Mouse (Mus musculus): ENCODE measurements around the gene Gm9573. TPM values are rescaled to one million over a fixed set of nuclear protein-coding genes. Genes with fewer than 3 reads are reported as not detected.

Gm9573 gene
- polyA plus RNA-seq, 1 experiment = not detected

DNA sequence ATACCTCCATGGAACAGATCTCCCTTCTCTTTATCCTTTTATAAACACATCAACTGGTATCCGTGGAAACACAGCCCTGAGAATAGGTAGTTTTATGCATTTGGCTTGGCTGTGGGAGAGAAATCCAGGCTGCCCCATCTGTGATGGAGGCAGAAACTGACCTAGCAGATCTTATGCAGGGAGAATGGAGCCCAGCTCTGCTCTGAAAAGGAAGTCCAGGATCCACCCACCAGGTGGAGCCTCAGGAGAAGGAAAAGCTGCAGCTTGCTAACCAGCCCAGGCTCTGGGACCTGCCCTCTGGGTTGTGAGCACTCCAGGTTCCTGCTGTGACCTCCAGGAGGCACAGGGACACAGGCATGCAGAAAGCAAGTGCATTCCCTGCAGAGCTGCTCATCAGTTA is 7.6 kb upstream of the Gm9573 start:
- TF ChIP-seq POLR2A (IDR thresholded peaks at IDR 0.05; ENCODE audit: borderline replicate concordance, control insufficient read depth, low read depth, low read length) (no peak), CTCF (IDR thresholded peaks at IDR 0.05; ENCODE audit: control insufficient read depth, insufficient read depth, low read length) (no peak)
- H3K4me1 ChIP-seq (ENCODE audit: control insufficient read depth, insufficient read depth, low read length) = 0 out of 2 replicates have a peak, but pooled peaks cover 1% of the 10 kb centered on the region
- H3K27ac ChIP-seq (ENCODE audit: control insufficient read depth, insufficient read depth, low read depth, low read length, poor library complexity) = no peak overlapping the region
- no peak overlapping the region for H3K4me3 ChIP-seq (replicated peaks; ENCODE audit: control insufficient read depth, low read depth, low read length)
- whole genome bisulfite sequencing = 22% methylated on average over 1 of the region's 1 CpGs

DNA sequence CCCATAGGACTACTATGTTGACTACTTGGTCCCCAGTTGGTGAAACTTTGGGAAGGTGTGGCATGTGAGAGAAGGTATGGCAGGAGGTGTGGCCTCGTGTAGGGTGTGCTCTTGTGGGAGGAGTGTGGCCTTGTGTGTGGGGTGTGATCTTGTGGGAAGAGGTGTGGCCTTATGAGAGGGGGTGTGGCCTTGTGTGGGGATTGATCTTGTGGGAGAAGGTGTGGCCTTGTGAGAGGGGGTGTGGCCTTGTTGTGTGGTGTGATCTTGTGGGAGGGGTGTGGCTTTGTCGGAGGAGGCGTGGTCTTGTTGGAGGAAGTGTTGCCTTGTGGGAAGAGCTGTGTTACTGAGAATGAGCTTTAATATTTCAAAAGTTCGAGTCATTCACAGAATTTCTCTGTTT is 9.3 kb downstream of the Gm9573 start:
- Histone ChIP-seq H3K27ac (ENCODE audit: control insufficient read depth, insufficient read depth, low read depth, low read length, poor library complexity) (no peak overlapping the region), H3K4me1 (ENCODE audit: control insufficient read depth, insufficient read depth, low read length) (no peaks in the 10 kb centered on the region), H3K4me3 (replicated peaks; ENCODE audit: control insufficient read depth, low read depth, low read length) (no peak overlapping the region)
- 70% methylated on average over 4 of the region's 4 CpGs for WGBS
- TF ChIP-seq CTCF (IDR thresholded peaks at IDR 0.05; ENCODE audit: control insufficient read depth, insufficient read depth, low read length) = no peak
- no peak for TF ChIP-seq POLR2A (IDR thresholded peaks at IDR 0.05; ENCODE audit: borderline replicate concordance, control insufficient read depth, low read depth, low read length)

DNA sequence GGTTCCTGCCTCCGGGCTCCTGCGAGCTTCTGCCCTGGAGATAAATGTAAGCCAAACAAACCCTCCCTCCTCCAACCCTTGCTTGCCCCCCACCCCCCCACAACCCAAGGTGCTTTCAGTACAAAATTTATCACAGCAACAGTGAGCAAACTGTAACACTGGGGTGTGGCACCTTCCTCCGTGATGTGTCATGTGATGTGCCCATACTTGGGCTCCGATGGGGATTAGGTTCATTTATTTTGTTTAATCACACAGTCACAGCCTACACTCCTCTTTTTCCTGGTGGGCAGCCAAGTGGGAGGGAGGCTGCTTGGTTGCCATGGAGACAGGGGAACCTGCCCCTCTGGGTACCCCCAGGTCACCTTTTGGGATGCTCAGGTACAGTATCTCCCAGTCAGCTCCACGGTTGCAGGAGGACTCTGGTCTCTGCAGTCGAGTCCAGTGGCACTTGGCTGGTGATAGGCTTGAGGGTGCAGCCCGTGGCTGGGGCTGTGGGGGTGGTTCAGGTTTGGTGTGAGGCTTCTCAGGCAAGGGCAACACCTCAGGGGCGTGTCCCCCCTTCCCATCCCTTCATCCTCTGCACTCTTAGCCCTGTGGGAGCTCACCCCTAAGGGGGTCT is 24.6 kb downstream of the Gm9573 start:
- Histone ChIP-seq H3K27ac (ENCODE audit: control insufficient read depth, insufficient read depth, low read depth, low read length, poor library complexity) (no peak overlapping the region), H3K4me3 (replicated peaks; ENCODE audit: control insufficient read depth, low read depth, low read length) (no peak overlapping the region), H3K4me1 (ENCODE audit: control insufficient read depth, insufficient read depth, low read length) (no peaks in the 10 kb centered on the region)
- WGBS = 53% methylated on average over 8 of the region's 8 CpGs
- TF ChIP-seq POLR2A (IDR thresholded peaks at IDR 0.05; ENCODE audit: borderline replicate concordance, control insufficient read depth, low read depth, low read length) (no peak), CTCF (IDR thresholded peaks at IDR 0.05; ENCODE audit: control insufficient read depth, insufficient read depth, low read length) (no peak)

DNA sequence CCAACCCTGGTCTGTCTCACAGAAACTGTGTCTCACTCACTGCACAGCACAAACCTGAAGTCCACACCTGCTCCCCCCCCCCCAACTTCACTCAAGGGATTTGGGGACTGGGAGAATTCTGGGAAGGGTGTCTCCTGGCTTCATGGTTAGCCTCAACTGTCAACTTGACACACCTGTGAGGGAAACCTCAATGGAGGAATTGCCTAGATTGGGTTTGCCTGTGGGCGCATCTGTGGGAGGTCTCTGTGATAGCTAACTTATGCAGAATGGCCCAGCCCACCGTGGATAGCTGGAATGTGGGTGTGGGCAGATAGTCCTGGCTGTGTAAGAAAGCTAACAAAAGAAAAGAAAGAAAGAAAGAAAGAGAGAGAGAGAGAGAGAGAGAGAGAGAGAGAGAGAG is 25.2 kb downstream of the Gm9573 start, which contains the start of gene Sfta2:
TSS of gene Sfta2 (plus strand) at position 301 of the 400 bp plus-strand sequence.
- Histone ChIP-seq H3K4me1 (ENCODE audit: control insufficient read depth, insufficient read depth, low read length) (no peaks in the 10 kb centered on the region), H3K4me3 (replicated peaks; ENCODE audit: control insufficient read depth, low read depth, low read length) (no peak within 1 kb of the TSS), H3K27ac (ENCODE audit: control insufficient read depth, insufficient read depth, low read depth, low read length, poor library complexity) (no peak within 1 kb of the TSS)
- 56% methylated on average over 2 of the region's 2 CpGs for WGBS
- TF ChIP-seq POLR2A (IDR thresholded peaks at IDR 0.05; ENCODE audit: borderline replicate concordance, control insufficient read depth, low read depth, low read length) = no peak
- TF ChIP-seq CTCF (IDR thresholded peaks at IDR 0.05; ENCODE audit: control insufficient read depth, insufficient read depth, low read length) = no peak

DNA sequence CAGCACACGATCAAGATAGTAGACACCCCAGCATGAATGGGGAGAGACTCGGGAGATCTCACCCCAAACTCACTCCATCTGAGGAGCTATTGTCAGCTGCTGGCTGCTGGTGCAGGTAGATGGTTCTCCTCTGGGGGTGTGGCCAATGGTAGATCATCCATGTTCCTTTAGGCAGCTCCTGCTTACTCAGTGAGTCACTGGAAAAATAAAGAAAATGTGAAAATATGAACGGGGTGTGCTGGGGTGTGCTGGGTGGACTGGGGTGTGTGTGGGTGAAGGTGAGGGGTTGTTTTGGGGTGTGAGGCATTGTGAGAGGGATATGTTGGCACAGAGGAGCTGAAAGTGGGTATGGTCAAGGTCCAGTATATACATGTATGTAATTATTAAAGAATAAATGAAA is 29.0 kb downstream of the Gm9573 start:
- TF ChIP-seq CTCF (IDR thresholded peaks at IDR 0.05; ENCODE audit: control insufficient read depth, insufficient read depth, low read length) (no peak), POLR2A (IDR thresholded peaks at IDR 0.05; ENCODE audit: borderline replicate concordance, control insufficient read depth, low read depth, low read length) (no peak)
- no peak overlapping the region for H3K4me3 ChIP-seq (replicated peaks; ENCODE audit: control insufficient read depth, low read depth, low read length)
- no peaks in the 10 kb centered on the region for H3K4me1 ChIP-seq (ENCODE audit: control insufficient read depth, insufficient read depth, low read length)
- H3K27ac ChIP-seq (ENCODE audit: control insufficient read depth, insufficient read depth, low read depth, low read length, poor library complexity) = no peak overlapping the region
- WGBS = 82% methylated on average over 3 of the region's 3 CpGs

DNA sequence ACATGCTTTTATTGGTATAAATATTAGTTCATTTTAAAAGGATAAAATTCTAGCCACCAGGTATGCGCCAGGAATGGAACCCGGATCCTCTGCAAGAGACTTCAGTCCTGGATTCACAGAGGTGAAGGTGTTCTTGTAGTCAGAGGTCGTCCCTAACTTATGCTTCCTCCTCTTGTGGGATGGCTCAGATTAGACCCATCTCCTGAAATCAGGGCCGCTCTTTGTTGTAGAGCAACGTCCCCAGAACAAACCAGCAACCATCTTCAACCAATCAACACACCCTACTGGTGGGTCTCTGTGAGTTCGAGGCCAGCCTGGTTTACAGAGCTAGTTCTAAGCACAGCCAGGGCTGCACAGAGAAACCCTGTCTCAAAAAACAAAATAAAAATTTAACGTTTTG is 32.0 kb downstream of the Gm9573 start:
- H3K4me3 ChIP-seq (replicated peaks; ENCODE audit: control insufficient read depth, low read depth, low read length) = no peak overlapping the region
- H3K27ac ChIP-seq (ENCODE audit: control insufficient read depth, insufficient read depth, low read depth, low read length, poor library complexity) = no peak overlapping the region
- 65% methylated on average over 7 of the region's 7 CpGs for WGBS
- no peaks in the 10 kb centered on the region for H3K4me1 ChIP-seq (ENCODE audit: control insufficient read depth, insufficient read depth, low read length)
- TF ChIP-seq CTCF (IDR thresholded peaks at IDR 0.05; ENCODE audit: control insufficient read depth, insufficient read depth, low read length) = no peak
- no peak for TF ChIP-seq POLR2A (IDR thresholded peaks at IDR 0.05; ENCODE audit: borderline replicate concordance, control insufficient read depth, low read depth, low read length)

DNA sequence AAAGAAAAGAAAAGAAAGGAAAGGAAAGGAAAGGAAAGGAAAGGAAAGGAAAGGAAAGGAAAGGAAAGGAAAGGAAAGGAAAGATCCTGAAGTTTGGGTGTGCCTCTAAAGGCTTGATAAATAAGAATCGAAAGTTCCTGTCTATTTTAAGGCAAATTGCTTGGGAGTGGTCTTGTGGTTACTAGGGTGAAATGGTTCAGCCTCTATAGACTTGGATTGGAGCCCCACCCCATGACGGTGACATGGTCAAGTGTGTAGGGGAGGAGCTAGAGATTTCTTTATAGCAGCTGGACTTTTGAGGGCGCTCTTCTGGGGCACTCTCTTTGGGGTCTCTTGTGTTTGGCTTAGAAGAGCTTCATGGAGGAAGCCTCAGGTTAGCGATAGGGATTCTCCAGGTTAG is 32.7 kb downstream of the Gm9573 start:
- no peaks in the 10 kb centered on the region for H3K4me1 ChIP-seq (ENCODE audit: control insufficient read depth, insufficient read depth, low read length)
- H3K4me3 ChIP-seq (replicated peaks; ENCODE audit: control insufficient read depth, low read depth, low read length) = no peak overlapping the region
- TF ChIP-seq CTCF (IDR thresholded peaks at IDR 0.05; ENCODE audit: control insufficient read depth, insufficient read depth, low read length) (no peak), POLR2A (IDR thresholded peaks at IDR 0.05; ENCODE audit: borderline replicate concordance, control insufficient read depth, low read depth, low read length) (no peak)
- 23% methylated on average over 4 of the region's 4 CpGs for WGBS
- H3K27ac ChIP-seq (ENCODE audit: control insufficient read depth, insufficient read depth, low read depth, low read length, poor library complexity) = no peak overlapping the region

DNA sequence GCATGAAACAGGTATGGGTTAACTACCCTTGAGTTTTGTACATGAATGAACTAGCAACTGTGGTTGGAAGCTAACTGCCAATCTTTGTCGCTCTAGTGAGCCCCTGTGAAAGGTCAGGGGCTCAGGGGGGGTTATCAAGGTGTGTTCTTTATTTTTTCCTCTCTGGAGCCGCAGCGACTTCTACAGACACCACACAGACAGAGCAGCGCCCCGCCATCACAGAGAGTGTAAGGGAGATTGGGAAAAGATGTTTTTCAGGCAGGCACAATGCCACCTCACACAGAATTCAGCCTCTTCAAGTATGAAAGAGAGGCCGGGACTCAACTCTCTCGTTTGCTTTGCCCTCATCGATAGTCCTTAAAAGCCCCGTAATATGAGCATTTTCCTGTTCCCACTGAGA is 34.3 kb downstream of the Gm9573 start:
- no peaks in the 10 kb centered on the region for H3K4me1 ChIP-seq (ENCODE audit: control insufficient read depth, insufficient read depth, low read length)
- H3K27ac ChIP-seq (ENCODE audit: control insufficient read depth, insufficient read depth, low read depth, low read length, poor library complexity) = no peak overlapping the region
- no peak overlapping the region for H3K4me3 ChIP-seq (replicated peaks; ENCODE audit: control insufficient read depth, low read depth, low read length)
- TF ChIP-seq POLR2A (IDR thresholded peaks at IDR 0.05; ENCODE audit: borderline replicate concordance, control insufficient read depth, low read depth, low read length) = no peak
- TF ChIP-seq CTCF (IDR thresholded peaks at IDR 0.05; ENCODE audit: control insufficient read depth, insufficient read depth, low read length) = no peak
- WGBS = 85% methylated on average over 9 of the region's 9 CpGs

DNA sequence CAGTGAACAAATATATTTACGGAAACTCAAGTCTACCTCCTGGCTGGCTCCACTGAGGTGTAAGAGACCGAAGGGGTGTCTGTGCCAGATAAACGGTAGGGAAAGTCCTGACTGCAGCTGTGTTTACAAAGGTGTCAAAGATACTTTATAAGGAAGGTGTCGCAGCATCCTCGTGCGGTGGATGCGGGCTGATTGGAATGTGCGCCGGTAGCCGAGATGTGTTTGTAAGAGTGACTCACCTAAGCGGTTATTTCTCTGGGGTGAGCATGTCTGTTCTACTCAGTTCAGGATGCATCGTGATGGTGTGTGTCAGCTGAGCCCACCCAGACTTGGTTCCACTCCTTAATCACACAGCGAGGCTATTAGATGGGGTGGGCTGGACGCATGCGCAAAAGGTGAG is 34.7 kb downstream of the Gm9573 start:
- Histone ChIP-seq H3K27ac (ENCODE audit: control insufficient read depth, insufficient read depth, low read depth, low read length, poor library complexity) (no peak overlapping the region), H3K4me1 (ENCODE audit: control insufficient read depth, insufficient read depth, low read length) (no peaks in the 10 kb centered on the region), H3K4me3 (replicated peaks; ENCODE audit: control insufficient read depth, low read depth, low read length) (no peak overlapping the region)
- TF ChIP-seq CTCF (IDR thresholded peaks at IDR 0.05; ENCODE audit: control insufficient read depth, insufficient read depth, low read length) (no peak), POLR2A (IDR thresholded peaks at IDR 0.05; ENCODE audit: borderline replicate concordance, control insufficient read depth, low read depth, low read length) (no peak)
- WGBS = 89% methylated on average over 15 of the region's 15 CpGs

Measured in bone marrow, adult 2 months (tissue).